Mouse (Mus musculus) liver, adult 2 months (tissue): Measurements from ENCODE around the gene Wdr31. TPM values are rescaled to one million over a fixed set of nuclear protein-coding genes. Genes with fewer than 3 reads are reported as not detected.

ENCODE experiments used
- DNase-seq: peaks from one replicate; pipeline ENCODE4 v3.0.0-alpha.2; 2011; ENCODE audit warnings: low read depth, low spot score; ENCODE audit errors: extremely low read depth
- H3K27ac ChIP-seq: fragments of 200-500 bp; replicated peaks from 2 replicates; pipeline ENCODE4 v1.5.1; 2012; ENCODE audit warnings: low read depth, mild to moderate bottlenecking, control low read depth, inconsistent platforms, low read length; ENCODE audit not compliant: insufficient read depth
- H3K27me3 ChIP-seq: fragments of 200-500 bp; 2 replicates; pipeline ENCODE4 v1.6.1; 2012; ENCODE audit warnings: mild to moderate bottlenecking, moderate library complexity, low read length, inconsistent platforms; ENCODE audit not compliant: control insufficient read depth, insufficient read depth
- H3K36me3 ChIP-seq: fragments of 200-500 bp; 2 replicates; pipeline ENCODE4 v1.6.1; 2012; ENCODE audit warnings: low read length, inconsistent platforms; ENCODE audit not compliant: control insufficient read depth, insufficient read depth
- H3K4me1 ChIP-seq: fragments of 200-500 bp; 2 replicates; pipeline ENCODE4 v1.6.1; 2011; ENCODE audit warnings: low read length; ENCODE audit not compliant: control insufficient read depth, insufficient read depth
- H3K4me3 ChIP-seq: fragments of 200-500 bp; 2 replicates; pipeline ENCODE4 v1.5.1; 2011; ENCODE audit warnings: low read depth, mild to moderate bottlenecking, control low read depth, low read length, moderate library complexity; ENCODE audit not compliant: insufficient read depth
- H3K79me2 ChIP-seq: fragments of 200-500 bp; 2 replicates; pipeline ENCODE4 v1.6.1; 2012; ENCODE audit warnings: inconsistent platforms, mild to moderate bottlenecking, low read length, moderate library complexity; ENCODE audit not compliant: control insufficient read depth, insufficient read depth
- H3K9ac ChIP-seq: fragments of 200-500 bp; 2 replicates; pipeline ENCODE4 v1.6.1; 2012; ENCODE audit warnings: low read depth, mild to moderate bottlenecking, control low read depth, inconsistent platforms, low read length
- CTCF ChIP-seq: fragments of 200-500 bp; IDR thresholded peaks from 2 replicates; pipeline ENCODE4 v1.5.1; 2011; ENCODE audit warnings: low read depth, low read length, control low read depth
- POLR2A ChIP-seq: fragments of 200-500 bp; IDR thresholded peaks from 2 replicates; pipeline ENCODE4 v1.6.1; 2011; ENCODE audit warnings: low read length, control low read depth; ENCODE audit not compliant: insufficient read depth; ENCODE audit errors: extremely low read depth
- WGBS: fragments of 180-500 bp; shearing (Covaris S2); methylation state at CpG from one replicate; pipeline ENCODE4 v1.1.7; 2018; 5-methylcytosine and 5-hydroxymethylcytosine counted together
- polyA plus RNA-seq: library from polyadenylated mRNA; depleted of rRNA; stranded (reverse); fragments of >200 nt; gene quantifications from 2 replicates; pipeline ENCODE4 v1.2.3, GENCODE M21; 2012
- total RNA-seq: library from RNA; depleted of rRNA; stranded (reverse); fragments of >200 nt; gene quantifications from 2 replicates; pipeline ENCODE4 v1.2.3, GENCODE M21; 2014

Gene Wdr31
- total and polyA plus RNA-seq, 2 experiments = 0.07 to 0.09 TPM

GRCm38 (mm10) chr4:62475131-62475530 lies 4.4 kb upstream of the Wdr31 start:
- no peaks in the 10 kb centered on the region for H3K79me2 ChIP-seq
- no peak for DNase-seq
- WGBS = 86% methylated on average over 2 of the region's 2 CpGs
- no peaks in the 10 kb centered on the region for H3K36me3 ChIP-seq
- no peak overlapping the region for H3K4me3 ChIP-seq
- H3K27me3 ChIP-seq = no peaks in the 10 kb centered on the region
- H3K9ac ChIP-seq = no peak overlapping the region
- TF ChIP-seq POLR2A (no peak), CTCF (no peak)
- H3K4me1 ChIP-seq = peaks cover 4% of the 10 kb centered on the region; the same call in 1 of the 2 replicates
- no peak overlapping the region for H3K27ac ChIP-seq

DNA sequence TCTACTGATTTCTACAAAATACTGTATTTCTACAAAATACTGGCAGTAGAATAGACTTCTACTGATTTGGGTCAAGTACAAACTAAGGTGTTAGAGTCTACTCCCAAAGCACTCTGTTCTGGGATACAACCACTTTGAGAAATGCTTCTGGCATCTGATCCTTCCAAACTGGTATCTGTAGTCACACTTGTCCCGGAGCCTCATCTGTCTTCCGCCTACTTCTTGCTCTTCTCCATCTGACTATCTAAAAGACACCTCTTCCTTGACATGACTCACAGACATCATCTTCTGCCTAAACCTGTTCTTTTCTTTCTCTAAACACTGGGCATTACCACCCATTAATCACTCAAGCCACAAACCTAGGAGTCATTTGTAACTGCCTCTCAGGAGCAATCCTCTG lies 1.4 kb upstream of the Wdr31 start:
- 97% methylated on average over 2 of the region's 2 CpGs for WGBS
- H3K4me3 ChIP-seq = no peak overlapping the region
- no peak for DNase-seq
- no peaks in the 10 kb centered on the region for H3K27me3 ChIP-seq
- no peak overlapping the region for H3K27ac ChIP-seq
- H3K4me1 ChIP-seq = peaks cover 2% of the 10 kb centered on the region; the same call in 1 of the 2 replicates
- TF ChIP-seq POLR2A (no peak), CTCF (no peak)
- no peak overlapping the region for H3K9ac ChIP-seq
- no peaks in the 10 kb centered on the region for H3K79me2 ChIP-seq
- H3K36me3 ChIP-seq = no peaks in the 10 kb centered on the region

DNA sequence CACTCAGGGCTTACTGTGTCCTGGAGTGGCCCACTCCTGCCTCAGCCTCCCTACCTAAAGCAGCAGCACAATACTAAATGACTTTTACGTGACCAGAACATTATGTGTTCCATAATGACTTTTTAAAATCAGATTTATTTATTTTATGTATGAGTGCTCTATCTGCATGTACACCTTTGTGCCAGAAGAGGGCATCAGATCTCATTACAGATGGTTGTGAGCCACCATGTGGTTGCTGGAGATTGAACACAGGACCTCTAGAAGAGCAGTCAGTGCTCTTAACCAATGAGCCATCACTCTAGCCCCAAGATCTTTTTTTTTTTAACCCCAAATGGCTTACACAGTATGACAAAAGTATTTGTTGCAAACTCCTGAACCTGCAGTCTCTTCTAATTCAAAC lies 2.5 kb downstream of the Wdr31 start:
- Histone ChIP-seq H3K36me3 (no peaks in the 10 kb centered on the region), H3K27ac (no peak overlapping the region), H3K9ac (no peak overlapping the region), H3K4me3 (no peak overlapping the region), H3K4me1 (peaks cover 2% of the 10 kb centered on the region; the same call in 1 of the 2 replicates), H3K27me3 (no peaks in the 10 kb centered on the region), H3K79me2 (no peaks in the 10 kb centered on the region)
- TF ChIP-seq CTCF (no peak), POLR2A (no peak)
- 100% methylated on average over 1 of the region's 1 CpGs for WGBS
- no peak for DNase-seq

- WGBS = 89% methylated on average over 2 of the region's 2 CpGs
- H3K27me3 ChIP-seq = no peaks in the 10 kb centered on the region
- H3K4me1 ChIP-seq = no peaks in the 10 kb centered on the region
- H3K36me3 ChIP-seq = no peaks in the 10 kb centered on the region
- H3K27ac ChIP-seq = no peak overlapping the region
- H3K79me2 ChIP-seq = no peaks in the 10 kb centered on the region
- no peak for TF ChIP-seq CTCF
- no peak overlapping the region for H3K4me3 ChIP-seq
- H3K9ac ChIP-seq = no peak overlapping the region
- DNase-seq = no peak
These were observed 7.6 kb downstream of the Wdr31 start for GRCm38 (mm10) chr4:62463124-62463523.

GRCm38 (mm10) chr4:62460348-62460747 lies 10.3 kb downstream of the Wdr31 start:
- WGBS = 94% methylated on average over 8 of the region's 8 CpGs
- TF ChIP-seq CTCF = no peak
- DNase-seq = no peak
- Histone ChIP-seq H3K36me3 (no peaks in the 10 kb centered on the region), H3K79me2 (no peaks in the 10 kb centered on the region), H3K4me3 (no peak overlapping the region), H3K27ac (no peak overlapping the region), H3K9ac (no peak overlapping the region), H3K27me3 (no peaks in the 10 kb centered on the region), H3K4me1 (no peaks in the 10 kb centered on the region)

GRCm38 (mm10) chr4:62459081-62459480 lies 11.6 kb downstream of the Wdr31 start:
- TF ChIP-seq POLR2A (no peak), CTCF (no peak)
- no peak for DNase-seq
- no peak overlapping the region for H3K9ac ChIP-seq
- 95% methylated on average over 3 of the region's 3 CpGs for WGBS
- H3K27me3 ChIP-seq = no peaks in the 10 kb centered on the region
- H3K79me2 ChIP-seq = no peaks in the 10 kb centered on the region
- no peak overlapping the region for H3K27ac ChIP-seq
- H3K36me3 ChIP-seq = no peaks in the 10 kb centered on the region
- H3K4me3 ChIP-seq = no peak overlapping the region
- no peaks in the 10 kb centered on the region for H3K4me1 ChIP-seq
